In the genomic region with DNA sequence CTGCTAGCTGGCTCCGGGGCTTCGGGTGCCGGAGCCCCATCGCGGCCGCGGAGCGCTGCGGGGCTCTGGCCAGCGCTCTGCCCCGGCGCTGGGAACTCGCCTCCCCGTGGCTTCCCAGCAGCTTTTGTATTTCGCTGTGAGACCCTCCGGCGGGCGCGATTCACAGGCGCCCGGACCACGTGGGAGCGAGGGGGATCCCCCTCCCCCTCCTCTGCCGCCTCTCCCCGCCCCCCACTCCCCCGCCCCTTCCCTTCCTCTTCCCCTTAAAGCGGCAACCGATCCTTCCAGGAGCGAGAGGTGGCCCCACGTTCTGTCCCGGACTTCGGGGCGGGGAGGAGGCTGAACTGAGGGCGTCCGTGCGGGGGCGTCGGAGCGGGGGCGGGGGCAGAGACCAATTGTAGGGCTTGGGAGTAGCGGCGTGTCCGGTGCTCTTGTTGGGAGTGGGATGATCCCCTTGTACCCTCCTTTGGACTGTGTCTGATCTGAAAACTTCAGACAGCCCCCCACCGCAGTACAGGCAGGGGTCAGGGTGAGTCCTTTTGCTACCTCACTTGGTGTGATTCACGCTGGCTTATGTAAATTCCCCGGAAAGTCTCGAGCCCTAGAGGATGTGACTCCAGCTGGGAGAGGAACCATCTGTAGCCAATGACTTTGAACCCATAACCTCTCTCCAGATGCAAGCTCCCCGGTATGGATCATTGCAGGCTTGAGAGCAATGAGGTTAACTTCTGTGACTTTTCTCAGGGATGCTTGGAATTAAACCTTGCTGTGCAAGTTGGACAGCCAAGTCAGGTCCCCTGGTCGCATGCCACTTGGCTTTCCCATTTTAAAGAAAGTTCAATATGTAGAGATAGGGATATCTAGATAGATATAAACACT, we compare ENCODE assay signal across 8 mouse cellular contexts. TPM values are rescaled to one million over a fixed set of nuclear protein-coding genes. Genes with fewer than 3 reads are reported as not detected.
DNase-seq lines count a peak whose midpoint lies in the region; ATAC-seq and TF ChIP-seq lines count a peak whose summit lies in the region.

A gene (minus strand): TSS at position 829 of the 879 bp plus-strand sequence.

- H3K4me1 ChIP-seq in hindbrain, embryonic 15.5 days (replicated peaks): peaks cover 33% of the 10 kb centered on the region
- peaks cover 3% of the 10 kb centered on the region; the same call in 1 of the 2 replicates for H3K4me1 ChIP-seq in stomach, postnatal 0 days (replicated peaks; ENCODE audit: control insufficient read depth, insufficient read depth)

- peak within 1 kb of the TSS; percentile 61 for H3K4me2 ChIP-seq in hindbrain, embryonic 15.5 days
- H3K4me2 ChIP-seq in stomach, postnatal 0 days (replicated peaks; ENCODE audit: low read depth): peak within 1 kb of the TSS; percentile 99

- H3K9ac ChIP-seq in hindbrain, embryonic 15.5 days: peak within 1 kb of the TSS; percentile 64
- H3K9ac ChIP-seq in stomach, postnatal 0 days (ENCODE audit: low read length): peak within 1 kb of the TSS; percentile 73

- ATAC-seq in hindbrain, embryonic 15.5 days (ENCODE audit: low FRiP score, low read depth): peak; percentile 76
- peak; percentile 60 for ATAC-seq in stomach, postnatal 0 days (ENCODE audit: low FRiP score, low TSS enrichment)

- H3K36me3 ChIP-seq in hindbrain, embryonic 15.5 days: no peaks in the 10 kb centered on the region
- no peaks in the 10 kb centered on the region for H3K36me3 ChIP-seq in stomach, postnatal 0 days (ENCODE audit: control insufficient read depth, insufficient read depth, low read length)

- peak within 1 kb of the TSS; percentile 94 for H3K27ac ChIP-seq in hindbrain, embryonic 15.5 days (replicated peaks)
- peak within 1 kb of the TSS; percentile 67 for H3K27ac ChIP-seq in stomach, postnatal 0 days (replicated peaks)

- no peaks in the 10 kb centered on the region for H3K9me3 ChIP-seq in hindbrain, embryonic 15.5 days
- H3K9me3 ChIP-seq in stomach, postnatal 0 days (ENCODE audit: control insufficient read depth, low read length): no peaks in the 10 kb centered on the region

- H3K27me3 ChIP-seq in hindbrain, embryonic 15.5 days: no peaks in the 10 kb centered on the region
- H3K27me3 ChIP-seq in stomach, postnatal 0 days (ENCODE audit: control insufficient read depth, insufficient read depth, low read length): no peaks in the 10 kb centered on the region

- TF ChIP-seq EP300 in stomach, postnatal 0 days (optimal IDR thresholded peaks at IDR 0.05): no peak

- no peak for TF ChIP-seq CTCF in stomach, postnatal 0 days (IDR thresholded peaks at IDR 0.05; ENCODE audit: low read depth)

- under 1% methylated on average over 46 of the region's 49 CpGs for WGBS in hindbrain, embryonic 15.5 days
- WGBS in stomach, postnatal 0 days: 2% methylated on average over 38 of the region's 49 CpGs

- DNase-seq in right cerebral cortex, postnatal 10 days (ENCODE audit: low spot score in 2 of 2): peak; percentile 86 to 87
- DNase-seq in right cerebral cortex, adult 18-20 months: no peak
- peak; percentile 83 to 86 for DNase-seq in cerebellum, postnatal 10 days
- DNase-seq in frontal cortex, postnatal 36 days (ENCODE audit: low spot score in 2 of 2): peak; percentile 24 to 50
- peak; percentile 40 to 41 for DNase-seq in left cerebral cortex, adult 8-10 months (ENCODE audit: low spot score in 2 of 2)
- DNase-seq in mesoderm, embryonic 11.5 days (ENCODE audit: low read depth, low spot score): peak; percentile 89
- no peak for DNase-seq in stomach, postnatal 0 days (ENCODE audit: low spot score)

- peak within 1 kb of the TSS; percentile 73 for H3K4me3 ChIP-seq in hindbrain, embryonic 15.5 days
- H3K4me3 ChIP-seq in stomach, postnatal 0 days (ENCODE audit: low read depth, low read length): peak within 1 kb of the TSS; percentile 65

RNA-seq across cellular contexts. Expression of the gene that starts here (rescaled TPM):
- 33.4 and 40.1 TPM in 2 replicates for polyA plus RNA-seq in hindbrain, embryonic 15.5 days (2015; fragmentation: Nextera tagmentation; extraction: Ambion mirVana)
- 10 to 100 TPM; 49.7 to 56.2 (median 55.1) TPM for total RNA-seq in left cerebral cortex, adult 8-10 months (2022)
- polyA plus RNA-seq in stomach, postnatal 0 days (2015; fragmentation: Nextera tagmentation; extraction: Ambion mirVana): 5.9 and 7.3 TPM in 2 replicates

Comparison
In these comparisons a context has a peak if more than half of its experiments do, and no peak if none do; other contexts are left out.
1. DNase-seq: peak in right cerebral cortex, postnatal 10 days (2 of 2), cerebellum, postnatal 10 days (2 of 2), frontal cortex, postnatal 36 days (2 of 2), left cerebral cortex, adult 8-10 months (2 of 2) and mesoderm, embryonic 11.5 days (single experiment); none in right cerebral cortex, adult 18-20 months (single experiment) and stomach, postnatal 0 days (single experiment).